Mouse (Mus musculus): ENCODE results near the gene Col27a1. TPM values are rescaled to one million over a fixed set of nuclear protein-coding genes. Genes with fewer than 3 reads are reported as not detected.
A peak's percentile ranks its signal among the peaks of the same experiment; 100 is the strongest.

Gene Col27a1
- total and polyA plus RNA-seq, 3 experiments: 0.86 to 3.8 (median 1.8) TPM

GRCm38 (mm10) chr4:63266276-63266675 is 52.5 kb downstream of the Col27a1 start:
- TF ChIP-seq POLR2A (IDR thresholded peaks at IDR 0.05; ENCODE audit: insufficient read depth, low read depth, low read length): no peak
- TF ChIP-seq EP300 (IDR thresholded peaks at IDR 0.05; ENCODE audit: insufficient read depth, low read depth, low read length): no peak
- no peak for TF ChIP-seq CTCF (IDR thresholded peaks at IDR 0.05)
- Histone ChIP-seq H3K4me3 (no peak overlapping the region), H3K4me1 (ENCODE audit: control insufficient read depth, insufficient read depth, low read length) (no peaks in the 10 kb centered on the region), H3K9ac (ENCODE audit: low read depth, low read length) (no peak overlapping the region), H3K27me3 (ENCODE audit: control insufficient read depth, insufficient read depth, low read length) (no peaks in the 10 kb centered on the region), H3K79me2 (replicated peaks; ENCODE audit: control insufficient read depth, insufficient read depth, low read length) (no peaks in the 10 kb centered on the region), H3K36me3 (ENCODE audit: control insufficient read depth, insufficient read depth, low read length) (no peaks in the 10 kb centered on the region), H3K27ac (no peak overlapping the region)
- WGBS: 92% methylated on average over 6 of the region's 6 CpGs
- intact Hi-C loops (cut with DNase I): loop anchor here (5.0 kb wide), 1 partner anchor 41 kb away; no protein-coding TSS in a partner anchor
- DNase-seq: no peak

- intact Hi-C loops (cut with DNase I): loop anchor here (5.0 kb wide), 1 partner anchor 40 kb away; no protein-coding TSS in a partner anchor
- no peaks in the 10 kb centered on the region for H3K4me1 ChIP-seq (ENCODE audit: control insufficient read depth, insufficient read depth, low read length)
- WGBS: 97% methylated on average over 4 of the region's 4 CpGs
- H3K27ac ChIP-seq: no peak overlapping the region
- no peak overlapping the region for H3K9ac ChIP-seq (ENCODE audit: low read depth, low read length)
- H3K4me3 ChIP-seq: no peak overlapping the region
- no peaks in the 10 kb centered on the region for H3K79me2 ChIP-seq (replicated peaks; ENCODE audit: control insufficient read depth, insufficient read depth, low read length)
- TF ChIP-seq POLR2A (IDR thresholded peaks at IDR 0.05; ENCODE audit: insufficient read depth, low read depth, low read length): no peak
- no peak for TF ChIP-seq CTCF (IDR thresholded peaks at IDR 0.05)
- no peak for TF ChIP-seq EP300 (IDR thresholded peaks at IDR 0.05; ENCODE audit: insufficient read depth, low read depth, low read length)
- no peak for DNase-seq
- no peaks in the 10 kb centered on the region for H3K27me3 ChIP-seq (ENCODE audit: control insufficient read depth, insufficient read depth, low read length)
- no peaks in the 10 kb centered on the region for H3K36me3 ChIP-seq (ENCODE audit: control insufficient read depth, insufficient read depth, low read length)
Measured at GRCm38 (mm10) chr4:63267121-63267520, 53.3 kb downstream of the Col27a1 start.

- Histone ChIP-seq H3K27me3 (ENCODE audit: control insufficient read depth, insufficient read depth, low read length) (no peaks in the 10 kb centered on the region), H3K36me3 (ENCODE audit: control insufficient read depth, insufficient read depth, low read length) (no peaks in the 10 kb centered on the region), H3K4me3 (no peak overlapping the region), H3K4me1 (ENCODE audit: control insufficient read depth, insufficient read depth, low read length) (no peaks in the 10 kb centered on the region), H3K27ac (no peak overlapping the region), H3K79me2 (replicated peaks; ENCODE audit: control insufficient read depth, insufficient read depth, low read length) (no peaks in the 10 kb centered on the region), H3K9ac (ENCODE audit: low read depth, low read length) (no peak overlapping the region)
- WGBS: 38% methylated on average over 1 of the region's 1 CpGs
- intact Hi-C loops (cut with DNase I): loop anchor here (5.0 kb wide), 1 partner anchor 40 kb away; no protein-coding TSS in a partner anchor
- TF ChIP-seq EP300 (IDR thresholded peaks at IDR 0.05; ENCODE audit: insufficient read depth, low read depth, low read length): no peak
- no peak for TF ChIP-seq POLR2A (IDR thresholded peaks at IDR 0.05; ENCODE audit: insufficient read depth, low read depth, low read length)
- no peak for TF ChIP-seq CTCF (IDR thresholded peaks at IDR 0.05)
- no peak for DNase-seq
Measured at GRCm38 (mm10) chr4:63267586-63267985, 53.8 kb downstream of the Col27a1 start.

- no peak overlapping the region for H3K9ac ChIP-seq (ENCODE audit: low read depth, low read length)
- DNase-seq: peak; percentile 47 to 58
- no peak overlapping the region for H3K4me3 ChIP-seq
- intact Hi-C loops (cut with DNase I): loop anchor here (5.0 kb wide), 1 partner anchor 39 kb away; no protein-coding TSS in a partner anchor
- no peaks in the 10 kb centered on the region for H3K4me1 ChIP-seq (ENCODE audit: control insufficient read depth, insufficient read depth, low read length)
- H3K79me2 ChIP-seq (replicated peaks; ENCODE audit: control insufficient read depth, insufficient read depth, low read length): no peaks in the 10 kb centered on the region
- H3K27ac ChIP-seq: no peak overlapping the region
- H3K27me3 ChIP-seq (ENCODE audit: control insufficient read depth, insufficient read depth, low read length): no peaks in the 10 kb centered on the region
- WGBS: 49% methylated on average over 4 of the region's 4 CpGs
- TF ChIP-seq EP300 (IDR thresholded peaks at IDR 0.05; ENCODE audit: insufficient read depth, low read depth, low read length): no peak
- no peak for TF ChIP-seq POLR2A (IDR thresholded peaks at IDR 0.05; ENCODE audit: insufficient read depth, low read depth, low read length)
- peak; percentile 47 for TF ChIP-seq CTCF (IDR thresholded peaks at IDR 0.05)
- H3K36me3 ChIP-seq (ENCODE audit: control insufficient read depth, insufficient read depth, low read length): no peaks in the 10 kb centered on the region
Measured at GRCm38 (mm10) chr4:63268777-63269176, 55.0 kb downstream of the Col27a1 start.

GRCm38 (mm10) chr4:63274516-63274915 is 60.7 kb downstream of the Col27a1 start:
- 27% methylated on average over 1 of the region's 1 CpGs for WGBS
- no peak overlapping the region for H3K4me3 ChIP-seq
- TF ChIP-seq EP300 (IDR thresholded peaks at IDR 0.05; ENCODE audit: insufficient read depth, low read depth, low read length) (no peak), POLR2A (IDR thresholded peaks at IDR 0.05; ENCODE audit: insufficient read depth, low read depth, low read length) (no peak), CTCF (IDR thresholded peaks at IDR 0.05) (no peak)
- no peaks in the 10 kb centered on the region for H3K36me3 ChIP-seq (ENCODE audit: control insufficient read depth, insufficient read depth, low read length)
- peaks cover 7% of the 10 kb centered on the region for H3K4me1 ChIP-seq (ENCODE audit: control insufficient read depth, insufficient read depth, low read length)
- intact Hi-C loops (cut with DNase I): no loop called here
- H3K9ac ChIP-seq (ENCODE audit: low read depth, low read length): no peak overlapping the region
- no peaks in the 10 kb centered on the region for H3K27me3 ChIP-seq (ENCODE audit: control insufficient read depth, insufficient read depth, low read length)
- H3K27ac ChIP-seq: no peak overlapping the region
- H3K79me2 ChIP-seq (replicated peaks; ENCODE audit: control insufficient read depth, insufficient read depth, low read length): no peaks in the 10 kb centered on the region
- DNase-seq: no peak

- H3K4me1 ChIP-seq (ENCODE audit: control insufficient read depth, insufficient read depth, low read length): peaks cover 7% of the 10 kb centered on the region
- peak; percentile 50 to 67 for DNase-seq
- no peaks in the 10 kb centered on the region for H3K36me3 ChIP-seq (ENCODE audit: control insufficient read depth, insufficient read depth, low read length)
- intact Hi-C loops (cut with DNase I): loop anchor here (5.0 kb wide), 1 partner anchor 43 kb away; no protein-coding TSS in a partner anchor
- WGBS: 75% methylated on average over 8 of the region's 8 CpGs
- no peaks in the 10 kb centered on the region for H3K79me2 ChIP-seq (replicated peaks; ENCODE audit: control insufficient read depth, insufficient read depth, low read length)
- no peak overlapping the region for H3K4me3 ChIP-seq
- TF ChIP-seq EP300 (IDR thresholded peaks at IDR 0.05; ENCODE audit: insufficient read depth, low read depth, low read length) (no peak), POLR2A (IDR thresholded peaks at IDR 0.05; ENCODE audit: insufficient read depth, low read depth, low read length) (no peak), CTCF (IDR thresholded peaks at IDR 0.05) (no peak)
- H3K27ac ChIP-seq: no peak overlapping the region
- H3K9ac ChIP-seq (ENCODE audit: low read depth, low read length): no peak overlapping the region
- H3K27me3 ChIP-seq (ENCODE audit: control insufficient read depth, insufficient read depth, low read length): no peaks in the 10 kb centered on the region
Measured at GRCm38 (mm10) chr4:63275251-63275650, 61.4 kb downstream of the Col27a1 start.
